Mouse (Mus musculus) heart, postnatal 0 days (tissue): ENCODE measurements around the gene Asphd2. TPM values are rescaled to one million over a fixed set of nuclear protein-coding genes. Genes with fewer than 3 reads are reported as not detected.
A peak's percentile ranks its signal among the peaks of the same experiment; 100 is the strongest.
"Not testable (repeated sequence)": the region's sequence is repeated elsewhere in the genome, so short reads cannot be mapped to it uniquely, and the experiment has no call there.

Experiments used
- ATAC-seq: fragments of 200-750 bp; cut with Nextera tagmentation; 2 replicates; pipeline ENCODE4 v1.8.0; 2017; ENCODE audit warnings: low read depth, moderate number of reproducible peaks, moderate library complexity; ENCODE audit not compliant: insufficient read depth
- DNase-seq: peaks from one replicate; pipeline ENCODE4 v3.0.0-alpha.2; 2016; ENCODE audit warnings: low spot score
- H3K27ac ChIP-seq: fragments of 300-500 bp; sonication (generic); 2 replicates; pipeline ENCODE4 v1.5.1; 2014; ENCODE audit warnings: low read depth, mild to moderate bottlenecking
- H3K27me3 ChIP-seq: fragments of 300-500 bp; sonication (generic); 2 replicates; pipeline ENCODE4 v1.6.1; 2014; ENCODE audit warnings: low read length, mixed read lengths; ENCODE audit not compliant: control insufficient read depth, insufficient read depth
- H3K36me3 ChIP-seq: fragments of 300-500 bp; sonication (generic); replicated peaks from 2 replicates; pipeline ENCODE4 v1.6.1; 2014; ENCODE audit warnings: low read length, mixed read lengths; ENCODE audit not compliant: control insufficient read depth, insufficient read depth
- H3K4me1 ChIP-seq: fragments of 300-500 bp; sonication (generic); 2 replicates; pipeline ENCODE4 v1.6.1; 2014; ENCODE audit warnings: antibody characterized with exemption; ENCODE audit not compliant: control insufficient read depth, insufficient read depth
- H3K4me2 ChIP-seq: fragments of 300-500 bp; sonication (generic); 2 replicates; pipeline ENCODE4 v1.6.1; 2014; ENCODE audit warnings: low read depth, mild to moderate bottlenecking, low read length, moderate library complexity
- H3K4me3 ChIP-seq: fragments of 300-500 bp; sonication (generic); 2 replicates; pipeline ENCODE4 v1.5.1; 2014; ENCODE audit warnings: low read depth, low read length
- H3K9ac ChIP-seq: fragments of 300-500 bp; sonication (generic); replicated peaks from 2 replicates; pipeline ENCODE4 v1.6.1; 2014; ENCODE audit warnings: low read depth, low read length, mixed read lengths
- H3K9me3 ChIP-seq: fragments of 300-500 bp; sonication (generic); replicated peaks from 2 replicates; pipeline ENCODE4 v1.6.1; 2016; ENCODE audit warnings: low read length; ENCODE audit not compliant: control insufficient read depth
- CTCF ChIP-seq: IDR thresholded peaks from 2 replicates; pipeline ENCODE4 v1.5.1; 2016; ENCODE audit warnings: antibody characterized with exemption, control low read depth, low read depth
- EP300 ChIP-seq: IDR thresholded peaks from 2 replicates; pipeline ENCODE4 v1.6.1; 2016; ENCODE audit warnings: antibody characterized with exemption, low read depth
- WGBS: fragments of 180-500 bp; shearing (Covaris S2); extraction: QIAGEN DNeasy Blood & Tissue Kit; methylation state at CpG from one replicate; pipeline ENCODE4 v1.1.7; 2014; 5-methylcytosine and 5-hydroxymethylcytosine counted together
- polyA plus RNA-seq: library from polyadenylated mRNA; unstranded; fragments of >200 nt; fragmentation: Nextera tagmentation; extraction: Ambion mirVana; gene quantifications from 2 replicates; pipeline ENCODE4 v1.2.1, GENCODE M21; 2015
- total RNA-seq: library from RNA; depleted of rRNA; stranded (reverse); fragments of >200 nt; gene quantifications from 2 replicates; pipeline ENCODE4 v1.2.3, GENCODE M21; 2014; ENCODE audit warnings: low replicate concordance

Asphd2 gene
- total and polyA plus RNA-seq, 2 experiments from 2014 or later: 0.08 to 0.40 TPM

- Histone ChIP-seq H3K9ac (no peak overlapping the region), H3K4me2 (no peak overlapping the region), H3K27me3 (peaks cover 79% of the 10 kb centered on the region), H3K27ac (no peak overlapping the region), H3K4me3 (no peak overlapping the region), H3K4me1 (no peaks in the 10 kb centered on the region), H3K9me3 (no peaks in the 10 kb centered on the region), H3K36me3 (no peaks in the 10 kb centered on the region)
- 44% methylated on average over 2 of the region's 2 CpGs for WGBS
- no peak for ATAC-seq
- peak; percentile 67 for TF ChIP-seq CTCF
- TF ChIP-seq EP300: no peak
- peak; percentile 17 for DNase-seq
Observed at GRCm38 (mm10) chr5:112427283-112427682, 32.6 kb upstream of the Asphd2 start.

- no peak overlapping the region for H3K4me3 ChIP-seq
- H3K36me3 ChIP-seq: no peaks in the 10 kb centered on the region
- H3K9me3 ChIP-seq: no peaks in the 10 kb centered on the region
- 64% methylated on average over 7 of the region's 7 CpGs for WGBS
- H3K27ac ChIP-seq: no peak overlapping the region
- DNase-seq (no peak), ATAC-seq (no peak)
- no peaks in the 10 kb centered on the region for H3K4me1 ChIP-seq
- peaks cover 79% of the 10 kb centered on the region for H3K27me3 ChIP-seq
- no peak overlapping the region for H3K9ac ChIP-seq
- no peak for TF ChIP-seq EP300
- TF ChIP-seq CTCF: no peak
- H3K4me2 ChIP-seq: no peak overlapping the region
Observed at GRCm38 (mm10) chr5:112426635-112427034, 32.0 kb upstream of the Asphd2 start.

- TF ChIP-seq CTCF (no peak), EP300 (no peak)
- no peak for DNase-seq
- Histone ChIP-seq H3K4me3 (no peak overlapping the region), H3K4me2 (no peak overlapping the region), H3K36me3 (no peaks in the 10 kb centered on the region), H3K27me3 (peaks cover 62% of the 10 kb centered on the region), H3K4me1 (no peaks in the 10 kb centered on the region), H3K27ac (no peak overlapping the region), H3K9me3 (no peaks in the 10 kb centered on the region), H3K9ac (no peak overlapping the region)
- 26% methylated on average over 12 of the region's 12 CpGs for WGBS
- no peak for ATAC-seq
Observed at GRCm38 (mm10) chr5:112419535-112419934, 24.9 kb upstream of the Asphd2 start.

- Histone ChIP-seq H3K4me3 (no peak overlapping the region), H3K36me3 (no peaks in the 10 kb centered on the region), H3K4me2 (no peak overlapping the region), H3K4me1 (no peaks in the 10 kb centered on the region), H3K27me3 (peaks cover 47% of the 10 kb centered on the region), H3K27ac (no peak overlapping the region), H3K9me3 (no peaks in the 10 kb centered on the region), H3K9ac (no peak overlapping the region)
- no peak for ATAC-seq
- TF ChIP-seq EP300: no peak
- TF ChIP-seq CTCF: no peak
- no peak for DNase-seq
- 49% methylated on average over 4 of the region's 4 CpGs for WGBS
Observed at GRCm38 (mm10) chr5:112418023-112418422, 23.4 kb upstream of the Asphd2 start.

- H3K27ac ChIP-seq: no peak overlapping the region
- WGBS: 59% methylated on average over 5 of the region's 5 CpGs
- no peak overlapping the region for H3K4me3 ChIP-seq
- H3K9ac ChIP-seq: no peak overlapping the region
- TF ChIP-seq EP300 (no peak), CTCF (no peak)
- no peak overlapping the region for H3K4me2 ChIP-seq
- DNase-seq (no peak), ATAC-seq (no peak)
- H3K9me3 ChIP-seq: no peaks in the 10 kb centered on the region
- H3K36me3 ChIP-seq: no peaks in the 10 kb centered on the region
- peaks cover 43% of the 10 kb centered on the region for H3K27me3 ChIP-seq
- H3K4me1 ChIP-seq: no peaks in the 10 kb centered on the region
Observed at GRCm38 (mm10) chr5:112416673-112417072, 22.0 kb upstream of the Asphd2 start.

- not testable (repeated sequence) for ATAC-seq, H3K4me1 ChIP-seq, H3K9ac ChIP-seq, H3K27ac ChIP-seq, H3K4me3 ChIP-seq, DNase-seq, H3K4me2 ChIP-seq, H3K36me3 ChIP-seq, H3K9me3 ChIP-seq
- 70% methylated on average over 4 of the region's 4 CpGs for WGBS
- H3K27me3 ChIP-seq: peaks cover 37% of the 10 kb centered on the region
Observed at GRCm38 (mm10) chr5:112412781-112413180, 18.1 kb upstream of the Asphd2 start.
